Mouse (Mus musculus): ENCODE data around the gene Ltbr. TPM values are rescaled to one million over a fixed set of nuclear protein-coding genes. Genes with fewer than 3 reads are reported as not detected.
"Not testable (repeated sequence)": the region's sequence is repeated elsewhere in the genome, so short reads cannot be mapped to it uniquely, and the experiment has no call there.

The Ltbr gene
- polyA plus RNA-seq, 1 experiment from 2014 or later: 14.9 TPM

DNA sequence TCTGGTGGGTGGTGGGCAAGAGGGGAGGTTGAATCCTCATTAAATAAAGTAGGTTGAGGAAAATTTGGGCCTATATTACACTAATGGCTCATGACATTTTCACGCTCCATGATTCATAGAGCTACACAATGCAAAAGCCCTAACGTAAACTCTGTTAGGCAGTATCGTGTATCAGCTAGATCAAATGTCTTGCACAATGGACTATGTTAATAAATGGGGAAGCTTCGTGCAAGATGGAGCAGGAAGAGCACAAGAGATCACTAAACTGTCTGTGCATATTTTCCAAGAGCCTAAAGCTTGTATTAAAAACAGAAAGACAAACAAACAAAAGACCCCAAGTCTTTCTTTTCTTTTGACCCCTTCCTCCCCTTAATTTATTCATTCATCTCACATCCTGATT lies 19.6 kb downstream of the Ltbr start:
- Histone ChIP-seq H3K4me1 (replicated peaks; ENCODE audit: control insufficient read depth, insufficient read depth, low read length) (no peaks in the 10 kb centered on the region), H3K27ac (no peak overlapping the region), H3K4me2 (replicated peaks) (no peak overlapping the region), H3K9ac (no peak overlapping the region), H3K27me3 (ENCODE audit: control insufficient read depth, insufficient read depth, low read length) (no peaks in the 10 kb centered on the region), H3K4me3 (replicated peaks; ENCODE audit: low read length) (no peak overlapping the region), H3K9me3 (ENCODE audit: control insufficient read depth, low read length) (no peaks in the 10 kb centered on the region), H3K36me3 (replicated peaks; ENCODE audit: control insufficient read depth, insufficient read depth) (no peaks in the 10 kb centered on the region)
- DNase-seq (ENCODE audit: low spot score): no peak
- ATAC-seq (ENCODE audit: low FRiP score): no peak
- WGBS: 88% methylated on average over 4 of the region's 4 CpGs

DNA sequence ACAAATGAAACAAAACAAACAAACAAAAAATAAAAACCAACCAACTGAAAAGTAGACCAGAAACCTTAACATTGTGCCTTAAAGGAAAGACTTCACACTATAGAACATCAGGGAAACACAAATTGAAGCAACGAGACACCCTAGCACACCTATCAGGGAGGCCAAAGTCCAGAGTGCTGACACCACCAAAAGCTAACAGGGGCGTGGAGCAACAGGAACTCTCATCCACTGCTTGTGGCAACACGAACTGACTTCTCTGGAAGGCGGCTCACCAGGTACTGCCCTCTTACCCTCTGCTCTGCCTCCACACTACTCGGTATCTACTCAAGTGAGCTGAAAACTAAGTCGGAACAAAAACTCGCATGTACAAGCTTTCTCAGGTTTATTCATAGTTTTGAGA lies 21.4 kb downstream of the Ltbr start:
- Histone ChIP-seq H3K27me3 (ENCODE audit: control insufficient read depth, insufficient read depth, low read length) (no peaks in the 10 kb centered on the region), H3K36me3 (replicated peaks; ENCODE audit: control insufficient read depth, insufficient read depth) (no peaks in the 10 kb centered on the region), H3K9ac (no peak overlapping the region), H3K9me3 (ENCODE audit: control insufficient read depth, low read length) (no peaks in the 10 kb centered on the region), H3K4me3 (replicated peaks; ENCODE audit: low read length) (no peak overlapping the region), H3K4me1 (replicated peaks; ENCODE audit: control insufficient read depth, insufficient read depth, low read length) (no peaks in the 10 kb centered on the region), H3K4me2 (replicated peaks) (no peak overlapping the region), H3K27ac (no peak overlapping the region)
- 94% methylated on average over 7 of the region's 7 CpGs for WGBS
- ATAC-seq (ENCODE audit: low FRiP score): no peak
- no peak for DNase-seq (ENCODE audit: low spot score)

DNA sequence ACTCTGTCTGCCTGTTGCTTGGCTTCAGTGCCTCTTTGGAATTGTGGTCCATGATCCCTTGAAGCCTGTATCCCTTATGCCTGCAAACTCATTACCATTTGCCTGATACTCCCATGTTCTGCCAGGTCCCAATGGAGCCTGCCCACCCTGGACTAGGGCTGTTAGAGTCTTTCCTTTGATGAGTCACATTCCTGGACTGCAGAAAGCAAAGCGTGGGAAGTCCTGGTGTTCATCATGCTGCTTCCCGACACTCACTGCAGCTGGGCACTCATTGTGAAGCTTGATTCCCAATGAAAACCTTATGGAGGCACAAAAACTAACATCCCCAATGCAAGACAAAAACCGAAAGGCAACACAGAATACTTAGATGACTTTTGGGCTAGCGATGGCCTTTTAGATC lies 22.4 kb downstream of the Ltbr start:
- WGBS: 80% methylated on average over 4 of the region's 4 CpGs

DNA sequence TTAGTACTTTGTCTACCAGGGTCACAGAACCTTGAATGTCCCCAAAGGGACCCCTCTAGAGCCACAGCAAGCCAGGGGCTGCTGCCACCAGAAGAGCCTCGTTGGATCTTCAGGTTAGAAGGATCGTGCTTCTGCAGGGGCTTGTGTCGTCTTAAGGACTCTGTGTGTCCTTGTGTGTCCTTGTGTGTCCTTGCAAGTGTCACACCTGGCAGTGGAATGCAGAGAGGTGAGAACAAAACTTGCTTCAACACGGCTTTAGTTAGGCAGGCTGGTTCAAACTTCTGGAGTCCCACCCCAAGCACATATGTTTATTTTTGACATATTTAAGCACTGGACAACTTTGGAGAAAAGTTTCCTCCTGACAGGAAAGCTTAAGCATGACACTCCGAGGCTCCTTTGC lies 25.0 kb downstream of the Ltbr start:
- Histone ChIP-seq H3K4me2 (replicated peaks) (no peak overlapping the region), H3K27ac (no peak overlapping the region), H3K9ac (no peak overlapping the region), H3K4me3 (replicated peaks; ENCODE audit: low read length) (no peak overlapping the region), H3K36me3 (replicated peaks; ENCODE audit: control insufficient read depth, insufficient read depth) (no peaks in the 10 kb centered on the region), H3K9me3 (ENCODE audit: control insufficient read depth, low read length) (no peaks in the 10 kb centered on the region), H3K4me1 (replicated peaks; ENCODE audit: control insufficient read depth, insufficient read depth, low read length) (no peaks in the 10 kb centered on the region), H3K27me3 (ENCODE audit: control insufficient read depth, insufficient read depth, low read length) (no peaks in the 10 kb centered on the region)
- DNase-seq (ENCODE audit: low spot score) (no peak), ATAC-seq (ENCODE audit: low FRiP score) (no peak)
- WGBS: 85% methylated on average over 5 of the region's 5 CpGs

More for the DNA sequence above, 22.4 kb downstream of the Ltbr start:
- Histone ChIP-seq H3K9ac (no peak overlapping the region), H3K4me2 (replicated peaks) (no peak overlapping the region), H3K4me3 (replicated peaks; ENCODE audit: low read length) (no peak overlapping the region), H3K27me3 (ENCODE audit: control insufficient read depth, insufficient read depth, low read length) (no peaks in the 10 kb centered on the region), H3K36me3 (replicated peaks; ENCODE audit: control insufficient read depth, insufficient read depth) (no peaks in the 10 kb centered on the region), H3K27ac (no peak overlapping the region), H3K9me3 (ENCODE audit: control insufficient read depth, low read length) (no peaks in the 10 kb centered on the region), H3K4me1 (replicated peaks; ENCODE audit: control insufficient read depth, insufficient read depth, low read length) (no peaks in the 10 kb centered on the region)
- ATAC-seq (ENCODE audit: low FRiP score) (no peak), DNase-seq (ENCODE audit: low spot score) (no peak)

DNA sequence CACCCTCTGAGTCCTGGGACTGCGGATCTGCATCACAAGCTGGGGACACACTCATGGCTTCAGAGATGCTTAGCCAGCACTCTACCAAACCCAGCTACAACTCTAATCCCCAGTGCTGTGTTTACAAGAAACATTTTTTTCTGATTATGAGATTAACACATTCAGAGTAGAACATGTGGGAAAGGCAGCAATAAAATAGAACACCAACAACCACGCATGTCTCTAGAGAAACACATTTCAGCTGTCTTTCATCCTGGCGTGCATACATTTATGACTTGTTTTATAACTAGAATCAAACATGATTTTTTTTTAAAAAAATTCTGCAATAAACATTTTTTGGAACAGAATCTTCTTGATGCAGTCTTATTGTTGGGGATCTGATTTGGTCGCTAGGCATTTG lies 26.7 kb downstream of the Ltbr start:
- no peak for ATAC-seq (ENCODE audit: low FRiP score)
- Histone ChIP-seq H3K9me3 (ENCODE audit: control insufficient read depth, low read length) (no peaks in the 10 kb centered on the region), H3K4me1 (replicated peaks; ENCODE audit: control insufficient read depth, insufficient read depth, low read length) (no peaks in the 10 kb centered on the region), H3K36me3 (replicated peaks; ENCODE audit: control insufficient read depth, insufficient read depth) (no peaks in the 10 kb centered on the region), H3K9ac (no peak overlapping the region), H3K27me3 (ENCODE audit: control insufficient read depth, insufficient read depth, low read length) (no peaks in the 10 kb centered on the region), H3K4me2 (replicated peaks) (no peak overlapping the region), H3K4me3 (replicated peaks; ENCODE audit: low read length) (no peak overlapping the region), H3K27ac (no peak overlapping the region)
- WGBS: 88% methylated on average over 4 of the region's 4 CpGs
- no peak for DNase-seq (ENCODE audit: low spot score)

DNA sequence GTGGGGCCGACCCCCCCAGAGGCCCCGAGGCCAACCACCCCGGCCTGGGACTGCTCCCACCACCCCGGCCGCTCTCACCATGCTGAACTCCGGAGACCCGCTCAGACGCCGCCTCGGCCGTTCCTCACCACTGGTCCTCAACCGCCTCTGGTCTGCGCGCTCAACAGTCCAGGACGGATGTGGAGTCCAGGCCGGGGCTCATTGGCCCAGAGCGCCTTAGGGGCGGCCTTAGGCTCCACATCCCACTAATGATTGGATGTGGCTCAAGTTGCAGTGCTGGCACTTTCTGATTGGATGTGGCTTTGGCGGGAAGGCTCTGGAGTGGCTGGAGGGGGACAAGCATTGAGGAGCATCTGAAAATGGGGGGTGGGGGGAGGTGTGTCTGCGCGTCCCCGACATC lies 27.8 kb downstream of the Ltbr start, which contains the start of gene Tuba3a:
Tuba3a (minus strand) TSS at position 153 of the 400 bp plus-strand sequence.
- H3K4me2 ChIP-seq (replicated peaks): no peak within 1 kb of the TSS
- no peaks in the 10 kb centered on the region for H3K36me3 ChIP-seq (replicated peaks; ENCODE audit: control insufficient read depth, insufficient read depth)
- 96% methylated on average over 22 of the region's 22 CpGs for WGBS
- H3K27ac ChIP-seq: no peak within 1 kb of the TSS
- H3K27me3 ChIP-seq (ENCODE audit: control insufficient read depth, insufficient read depth, low read length): no peaks in the 10 kb centered on the region
- H3K4me1 ChIP-seq (replicated peaks; ENCODE audit: control insufficient read depth, insufficient read depth, low read length): no peaks in the 10 kb centered on the region
- no peak for ATAC-seq (ENCODE audit: low FRiP score)
- DNase-seq (ENCODE audit: low spot score): no peak
- no peak within 1 kb of the TSS for H3K9ac ChIP-seq
- no peaks in the 10 kb centered on the region for H3K9me3 ChIP-seq (ENCODE audit: control insufficient read depth, low read length)
- H3K4me3 ChIP-seq (replicated peaks; ENCODE audit: low read length): no peak within 1 kb of the TSS

DNA sequence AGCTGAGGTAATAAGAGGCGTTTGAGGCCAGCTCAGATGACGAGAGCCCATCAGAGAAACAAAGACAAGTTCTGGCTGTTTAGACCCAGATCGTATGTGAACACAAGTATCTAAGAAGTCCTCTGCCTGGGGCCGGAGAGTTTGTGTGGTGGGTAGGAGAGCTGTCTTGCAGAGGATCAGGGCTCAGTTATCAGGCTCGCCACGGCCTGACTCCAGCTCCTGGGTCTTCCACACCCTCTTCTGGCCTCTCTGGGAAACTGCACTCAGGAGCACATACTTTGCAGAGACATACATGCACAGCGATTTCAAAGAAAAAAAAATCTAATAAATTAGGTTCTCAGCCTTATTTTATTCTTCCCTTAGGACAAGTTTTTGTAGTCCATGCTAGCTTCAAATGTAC lies 28.9 kb downstream of the Ltbr start:
- no peak overlapping the region for H3K9ac ChIP-seq
- H3K36me3 ChIP-seq (replicated peaks; ENCODE audit: control insufficient read depth, insufficient read depth): no peaks in the 10 kb centered on the region
- H3K4me2 ChIP-seq (replicated peaks): no peak overlapping the region
- ATAC-seq (ENCODE audit: low FRiP score): no peak
- H3K27me3 ChIP-seq (ENCODE audit: control insufficient read depth, insufficient read depth, low read length): no peaks in the 10 kb centered on the region
- no peaks in the 10 kb centered on the region for H3K9me3 ChIP-seq (ENCODE audit: control insufficient read depth, low read length)
- no peak overlapping the region for H3K27ac ChIP-seq
- WGBS: 91% methylated on average over 7 of the region's 7 CpGs
- H3K4me3 ChIP-seq (replicated peaks; ENCODE audit: low read length): no peak overlapping the region
- no peaks in the 10 kb centered on the region for H3K4me1 ChIP-seq (replicated peaks; ENCODE audit: control insufficient read depth, insufficient read depth, low read length)
- DNase-seq (ENCODE audit: low spot score): no peak

DNA sequence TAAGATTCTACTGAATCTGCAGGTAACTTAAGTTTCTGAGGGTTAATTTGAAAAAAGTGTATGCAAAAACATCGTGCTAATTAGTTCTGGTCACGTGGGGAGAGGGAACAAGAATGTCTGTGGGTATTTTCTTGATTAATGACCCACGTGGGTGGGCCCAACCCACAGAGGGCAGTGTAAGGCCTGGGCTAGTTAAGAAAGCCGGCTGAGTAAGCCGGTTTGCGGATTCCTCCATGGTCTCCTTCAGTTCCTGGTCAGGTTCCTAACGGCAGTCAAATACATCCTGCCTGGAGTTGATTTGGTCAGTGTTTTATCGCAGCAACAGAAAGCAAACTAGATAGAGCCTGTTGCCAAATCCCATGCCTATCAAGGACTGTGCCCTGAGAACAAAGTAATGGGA lies 29.4 kb downstream of the Ltbr start:
- Histone ChIP-seq H3K27me3 (ENCODE audit: control insufficient read depth, insufficient read depth, low read length) (no peaks in the 10 kb centered on the region), H3K9ac (no peak overlapping the region), H3K4me1 (replicated peaks; ENCODE audit: control insufficient read depth, insufficient read depth, low read length) (no peaks in the 10 kb centered on the region), H3K9me3 (ENCODE audit: control insufficient read depth, low read length) (no peaks in the 10 kb centered on the region), H3K4me3 (replicated peaks; ENCODE audit: low read length) (no peak overlapping the region), H3K4me2 (replicated peaks) (no peak overlapping the region), H3K27ac (no peak overlapping the region), H3K36me3 (replicated peaks; ENCODE audit: control insufficient read depth, insufficient read depth) (no peaks in the 10 kb centered on the region)
- WGBS: 51% methylated on average over 8 of the region's 8 CpGs
- ATAC-seq (ENCODE audit: low FRiP score): no peak
- no peak for DNase-seq (ENCODE audit: low spot score)

DNA sequence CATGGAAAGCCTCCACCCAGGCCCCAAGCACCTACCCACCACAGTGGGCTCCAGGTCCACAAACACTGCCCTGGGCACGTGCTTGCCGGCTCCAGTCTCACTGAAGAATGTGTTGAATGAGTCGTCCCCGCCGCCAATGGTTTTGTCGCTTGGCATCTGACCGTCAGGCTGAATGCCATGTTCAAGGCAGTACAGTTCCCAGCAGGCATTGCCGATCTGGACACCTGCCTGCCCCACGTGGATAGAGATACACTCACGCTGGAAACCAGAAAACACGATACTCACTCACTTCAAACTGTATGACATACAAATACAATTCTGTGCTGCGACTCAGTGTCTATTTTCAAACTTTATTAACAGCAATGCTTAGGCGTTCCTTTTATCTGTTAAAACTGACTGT lies 31.0 kb downstream of the Ltbr start:
- 96% methylated on average over 13 of the region's 13 CpGs for WGBS
- H3K27me3 ChIP-seq (ENCODE audit: control insufficient read depth, insufficient read depth, low read length); H3K9ac ChIP-seq; H3K4me3 ChIP-seq (replicated peaks; ENCODE audit: low read length); H3K4me1 ChIP-seq (replicated peaks; ENCODE audit: control insufficient read depth, insufficient read depth, low read length); DNase-seq (ENCODE audit: low spot score); H3K4me2 ChIP-seq (replicated peaks); H3K36me3 ChIP-seq (replicated peaks; ENCODE audit: control insufficient read depth, insufficient read depth); ATAC-seq (ENCODE audit: low FRiP score); H3K27ac ChIP-seq; H3K9me3 ChIP-seq (ENCODE audit: control insufficient read depth, low read length): not testable (repeated sequence)

DNA sequence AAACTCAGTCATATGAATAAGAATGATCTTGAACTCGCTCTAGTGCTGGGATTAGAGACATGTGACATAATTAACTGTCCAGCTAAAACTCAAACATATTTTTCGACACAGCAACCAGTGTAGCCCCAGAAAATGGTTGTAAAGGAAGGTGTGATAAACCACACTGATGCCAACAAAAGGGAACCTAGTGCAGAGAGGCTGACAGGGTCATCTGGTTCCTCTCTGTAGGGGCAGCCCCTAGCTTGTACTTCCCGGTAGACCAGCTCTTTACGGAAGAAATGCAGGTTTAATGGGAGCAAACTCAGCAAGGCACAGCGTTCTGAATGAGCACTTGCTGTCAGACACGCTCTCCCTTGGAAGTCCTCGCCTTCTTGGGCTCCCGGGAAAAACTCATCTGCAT lies 34.0 kb downstream of the Ltbr start:
- Histone ChIP-seq H3K36me3 (replicated peaks; ENCODE audit: control insufficient read depth, insufficient read depth) (no peaks in the 10 kb centered on the region), H3K4me2 (replicated peaks) (no peak overlapping the region), H3K9ac (no peak overlapping the region), H3K9me3 (ENCODE audit: control insufficient read depth, low read length) (no peaks in the 10 kb centered on the region), H3K4me3 (replicated peaks; ENCODE audit: low read length) (no peak overlapping the region), H3K4me1 (replicated peaks; ENCODE audit: control insufficient read depth, insufficient read depth, low read length) (no peaks in the 10 kb centered on the region), H3K27ac (no peak overlapping the region), H3K27me3 (ENCODE audit: control insufficient read depth, insufficient read depth, low read length) (no peaks in the 10 kb centered on the region)
- WGBS: 66% methylated on average over 8 of the region's 8 CpGs
- ATAC-seq (ENCODE audit: low FRiP score): no peak
- DNase-seq (ENCODE audit: low spot score): no peak
